Mouse (Mus musculus): ENCODE results near the gene Nudt6.

Gene Nudt6

GRCm38 (mm10) chr3:37381457-37381856 lies 38.6 kb downstream of the Nudt6 start:
- no peak for DNase-seq

GRCm38 (mm10) chr3:37379930-37380881 lies 39.8 kb downstream of the Nudt6 start:
- no peak for DNase-seq

DNA sequence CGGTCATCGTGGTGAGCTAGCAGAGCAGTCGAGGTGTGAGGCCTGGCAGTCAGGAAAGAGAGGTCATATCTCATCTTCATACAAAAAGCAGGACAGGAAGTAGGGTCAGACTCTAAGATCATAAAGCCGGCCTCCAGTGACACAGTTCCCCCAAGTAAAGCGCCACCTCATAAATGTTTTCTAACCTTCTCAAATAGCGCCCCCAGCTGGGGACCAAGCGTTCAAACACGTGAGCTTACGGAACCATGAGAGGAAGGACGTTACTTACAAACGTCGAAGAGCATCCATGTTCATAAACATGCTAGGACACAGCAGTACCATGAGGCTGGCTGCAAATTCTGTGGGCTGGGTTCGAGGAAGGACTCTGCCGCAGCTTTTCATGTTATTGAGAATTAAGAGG lies 40.8 kb downstream of the Nudt6 start:
- no peak for DNase-seq

DNA sequence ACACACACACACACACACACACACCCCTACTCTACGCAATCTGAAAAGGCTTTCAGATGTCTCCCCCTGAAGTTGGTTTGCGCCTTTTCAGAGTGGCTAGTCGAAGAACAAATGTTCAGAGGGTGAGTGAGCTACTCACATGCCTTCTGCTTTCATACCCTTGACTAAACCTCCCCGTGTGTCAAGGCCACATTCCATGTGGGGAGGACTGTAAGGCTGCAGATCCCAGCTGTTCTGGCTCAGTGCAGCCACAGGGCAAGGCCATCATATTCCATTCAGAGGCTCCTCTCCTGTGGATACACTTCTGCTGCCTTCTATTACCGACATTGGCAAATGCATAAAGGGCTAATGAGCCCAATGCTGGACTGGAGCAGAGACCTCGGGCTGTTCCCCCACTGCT lies 41.6 kb downstream of the Nudt6 start:
- DNase-seq = no peak

DNA sequence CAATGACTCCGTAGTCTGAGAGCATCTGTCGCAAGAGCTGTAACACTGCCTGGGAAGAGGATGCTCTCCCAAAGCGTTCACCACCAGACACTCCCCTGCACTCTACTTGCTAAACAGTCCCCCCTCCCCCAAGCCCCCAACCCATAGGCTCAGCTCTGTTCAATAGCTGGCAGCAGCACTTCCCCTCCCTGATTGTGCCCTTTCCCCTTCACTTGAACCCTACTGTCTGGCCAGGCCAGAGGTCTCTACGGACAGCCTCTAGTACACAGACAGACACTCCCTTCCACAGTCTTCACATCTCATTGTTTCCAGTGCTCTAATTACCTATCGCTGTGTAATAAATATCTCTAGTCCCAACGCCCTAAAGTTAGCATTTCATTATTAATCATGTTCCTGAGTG lies 42.1 kb downstream of the Nudt6 start:
- no peak for DNase-seq

GRCm38 (mm10) chr3:37373712-37374111 lies 46.3 kb downstream of the Nudt6 start:
- DNase-seq = no peak

- no peak for DNase-seq
Measured at GRCm38 (mm10) chr3:37370407-37370806, 49.6 kb downstream of the Nudt6 start.

DNA sequence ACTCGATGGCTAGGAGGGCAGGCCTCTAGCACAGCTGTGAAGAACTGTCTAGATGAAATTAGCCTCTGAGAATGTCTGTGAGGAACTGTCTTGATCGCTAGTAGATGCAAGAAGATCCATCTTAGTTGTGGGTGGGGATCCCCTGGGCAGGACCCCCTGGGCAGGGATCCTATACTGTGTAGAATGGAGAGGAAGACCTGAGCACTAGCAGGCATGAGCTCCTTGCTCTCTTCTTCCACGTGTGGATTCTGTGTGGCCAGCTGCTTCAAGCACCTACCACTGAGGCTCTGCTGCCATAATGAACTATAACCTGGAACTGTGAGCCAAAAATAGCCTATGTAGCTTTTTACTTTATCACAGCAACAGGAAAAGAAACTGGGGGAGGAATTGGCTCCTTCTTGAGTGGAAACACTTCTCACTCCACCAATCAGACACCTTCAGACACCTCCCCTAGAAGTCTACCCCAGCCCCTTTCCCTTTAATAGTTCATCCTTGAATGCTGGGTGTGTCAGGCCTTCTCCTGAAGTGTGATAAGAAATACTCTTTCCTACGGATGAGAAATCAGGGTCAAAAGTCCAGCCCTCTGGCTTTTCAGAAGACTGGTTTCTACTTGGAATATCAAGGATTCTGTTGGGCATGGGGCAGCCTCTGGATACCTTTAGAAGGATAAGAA lies 53.5 kb downstream of the Nudt6 start:
- no peak for DNase-seq

- DNase-seq = no peak
Measured at GRCm38 (mm10) chr3:37365976-37366375, 54.0 kb downstream of the Nudt6 start.

DNA sequence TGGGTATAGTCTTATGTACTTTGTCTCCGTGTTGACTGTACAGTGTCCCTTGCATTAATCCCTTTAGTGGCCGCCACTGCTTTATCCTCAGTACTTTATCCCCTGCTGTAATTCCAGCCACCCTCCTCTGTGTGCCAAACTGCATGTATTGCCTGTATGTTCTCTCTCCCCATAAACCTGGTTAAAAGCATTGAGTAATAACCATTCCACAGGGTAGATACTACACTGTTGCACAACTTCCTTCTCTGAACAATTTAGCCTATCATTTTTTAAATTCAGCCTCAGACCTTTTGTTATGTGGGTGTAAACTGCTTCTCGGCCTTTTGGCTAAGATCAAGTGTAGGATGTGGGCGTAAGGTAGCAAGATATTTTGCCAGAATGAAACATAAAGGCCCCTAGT lies 54.9 kb downstream of the Nudt6 start:
- DNase-seq = no peak

GRCm38 (mm10) chr3:37360729-37361128 lies 59.3 kb downstream of the Nudt6 start:
- no peak for DNase-seq
